Mouse (Mus musculus) liver, embryonic 12.5 days (tissue): ENCODE results near the gene Calu. TPM values are rescaled to one million over a fixed set of nuclear protein-coding genes. Genes with fewer than 3 reads are reported as not detected.

Experiments used
- ATAC-seq: fragments of 200-750 bp; cut with Nextera tagmentation; 2 replicates; pipeline ENCODE4 v1.8.0; 2017; ENCODE audit warnings: moderate number of reproducible peaks, mild to moderate bottlenecking, moderate library complexity
- H3K27ac ChIP-seq: fragments of 300-500 bp; sonication (generic); 2 replicates; pipeline ENCODE4 v1.5.1; 2016; ENCODE audit warnings: mild to moderate bottlenecking
- H3K27me3 ChIP-seq: fragments of 300-500 bp; sonication (generic); replicated peaks from 2 replicates; pipeline ENCODE4 v1.6.1; 2016; ENCODE audit warnings: mild to moderate bottlenecking, moderate library complexity
- H3K36me3 ChIP-seq: fragments of 300-500 bp; sonication (generic); 2 replicates; pipeline ENCODE4 v1.6.1; 2016; ENCODE audit warnings: mild to moderate bottlenecking, moderate library complexity
- H3K4me1 ChIP-seq: fragments of 300-500 bp; sonication (generic); 2 replicates; pipeline ENCODE4 v1.6.1; 2016
- H3K4me2 ChIP-seq: fragments of 300-500 bp; sonication (generic); 2 replicates; pipeline ENCODE4 v1.6.1; 2016; ENCODE audit warnings: mild to moderate bottlenecking, moderate library complexity
- H3K4me3 ChIP-seq: fragments of 300-500 bp; sonication (generic); 2 replicates; pipeline ENCODE4 v1.5.1; 2016; ENCODE audit warnings: mild to moderate bottlenecking, moderate library complexity
- H3K9ac ChIP-seq: fragments of 300-500 bp; sonication (generic); 2 replicates; pipeline ENCODE4 v1.6.1; 2016; ENCODE audit warnings: mild to moderate bottlenecking, moderate library complexity
- H3K9me3 ChIP-seq: fragments of 300-500 bp; sonication (generic); replicated peaks from 2 replicates; pipeline ENCODE4 v1.6.1; 2016; ENCODE audit warnings: mild to moderate bottlenecking, moderate library complexity
- WGBS: fragments of 180-500 bp; shearing (Covaris S2); methylation state at CpG from one replicate; pipeline ENCODE4 v1.1.7; 2016; ENCODE audit not compliant: insufficient replicate concordance; 5-methylcytosine and 5-hydroxymethylcytosine counted together
- polyA plus RNA-seq: library from polyadenylated mRNA; unstranded; fragments of >200 nt; fragmentation: Nextera tagmentation; extraction: Ambion mirVana; gene quantifications from 2 replicates; pipeline ENCODE4 v1.2.1, GENCODE M21; 2016

Calu gene
- polyA plus RNA-seq, 1 experiment from 2014 or later = 131 TPM

- peaks cover 90% of the 10 kb centered on the region for H3K27me3 ChIP-seq
- H3K9me3 ChIP-seq = no peaks in the 10 kb centered on the region
- H3K4me1 ChIP-seq = peaks cover 15% of the 10 kb centered on the region
- peak within 1 kb of the TSS; percentile 57 for H3K4me3 ChIP-seq
- H3K36me3 ChIP-seq = no peaks in the 10 kb centered on the region
- 2% methylated on average over 47 of the region's 49 CpGs for WGBS
- ATAC-seq = peak; percentile 74
- no peak within 1 kb of the TSS for H3K27ac ChIP-seq
- peak within 1 kb of the TSS; percentile 35; the same call in 1 of the 2 replicates for H3K9ac ChIP-seq
- H3K4me2 ChIP-seq = peak within 1 kb of the TSS; percentile 75
Observed at GRCm38 (mm10) chr6:29395910-29396713, 48.2 kb downstream of the Calu start, which contains the start of gene Ccdc136. Gene Ccdc136 (plus strand): TSS chr6:29396309.

DNA sequence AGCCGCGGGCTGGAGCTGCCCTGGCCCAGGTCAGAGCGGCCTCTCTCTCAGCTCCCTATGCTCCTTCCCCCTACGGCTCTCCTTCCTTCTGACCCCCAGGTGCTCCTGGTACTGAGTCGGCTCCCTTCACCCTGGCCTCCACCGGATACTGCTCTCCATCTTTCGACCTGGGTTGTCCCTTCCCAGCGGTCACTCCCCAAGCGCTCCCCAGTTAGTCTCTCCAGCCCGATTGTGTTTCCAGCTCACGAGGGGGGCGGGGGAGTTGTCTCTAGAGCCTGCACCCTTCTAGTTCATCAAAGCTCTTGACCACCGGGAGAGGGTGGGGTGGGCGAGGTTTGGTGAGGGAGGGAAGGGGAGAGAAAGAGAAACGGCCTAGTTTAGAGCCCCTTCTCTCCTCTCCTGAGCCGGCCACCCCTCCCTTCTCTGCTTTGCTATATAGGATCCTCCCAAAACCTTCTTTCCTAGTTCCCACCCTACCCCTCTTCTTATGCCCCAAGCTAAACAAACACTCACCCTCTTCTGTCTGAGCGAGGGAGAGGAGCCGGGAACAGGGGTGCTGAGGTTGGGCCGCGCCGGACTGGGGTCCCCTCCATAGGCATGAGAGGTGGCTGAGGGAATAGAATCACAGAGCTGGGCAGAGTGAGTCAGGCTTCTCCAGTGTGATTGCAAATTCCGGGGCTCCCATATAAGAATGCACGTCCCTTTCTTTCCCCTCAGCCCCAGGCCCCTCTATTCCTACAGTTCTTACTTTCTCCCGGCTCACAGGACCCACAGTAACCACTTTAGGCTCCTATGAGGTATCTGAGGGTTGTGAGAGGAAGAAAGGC lies 49.1 kb downstream of the Calu start:
- peak overlapping the region; percentile 35; the same call in 1 of the 2 replicates for H3K9ac ChIP-seq
- peaks cover 95% of the 10 kb centered on the region for H3K27me3 ChIP-seq
- H3K4me1 ChIP-seq = peaks cover 15% of the 10 kb centered on the region
- H3K9me3 ChIP-seq = no peaks in the 10 kb centered on the region
- H3K4me2 ChIP-seq = peak overlapping the region; percentile 75
- ATAC-seq = 0 out of 2 replicates have a peak, but pooled peaks have one; percentile 14
- no peak overlapping the region for H3K27ac ChIP-seq
- peak overlapping the region; percentile 57 for H3K4me3 ChIP-seq
- H3K36me3 ChIP-seq = no peaks in the 10 kb centered on the region
- WGBS = 9% methylated on average over 24 of the region's 24 CpGs

DNA sequence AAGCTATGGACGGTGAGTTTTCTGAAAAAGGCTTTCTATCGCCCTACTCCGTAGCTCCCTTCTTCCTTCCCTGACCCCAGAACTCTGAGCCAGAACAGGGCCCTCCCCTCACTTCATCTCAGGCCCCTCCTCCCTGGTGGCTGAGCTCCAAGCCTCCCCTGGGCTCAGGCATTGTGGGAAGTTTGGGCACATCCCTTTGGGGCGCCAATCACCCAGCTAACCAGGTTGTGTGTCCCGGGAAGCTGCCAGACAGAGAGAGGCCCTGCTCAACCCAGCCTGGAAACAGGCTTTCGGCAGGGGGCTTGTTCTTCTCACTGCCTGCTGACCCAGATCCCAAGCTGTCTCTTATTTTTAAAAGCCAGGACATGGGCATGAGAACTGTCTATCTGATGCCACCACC lies 49.7 kb downstream of the Calu start:
- Histone ChIP-seq H3K36me3 (no peaks in the 10 kb centered on the region), H3K4me3 (no peak overlapping the region), H3K4me1 (peaks cover 15% of the 10 kb centered on the region), H3K4me2 (no peak overlapping the region), H3K9ac (no peak overlapping the region), H3K9me3 (no peaks in the 10 kb centered on the region), H3K27ac (no peak overlapping the region), H3K27me3 (peaks cover 95% of the 10 kb centered on the region)
- ATAC-seq = no peak
- 22% methylated on average over 6 of the region's 6 CpGs for WGBS

- H3K4me1 ChIP-seq = peaks cover 18% of the 10 kb centered on the region
- no peaks in the 10 kb centered on the region for H3K36me3 ChIP-seq
- H3K4me2 ChIP-seq = no peak overlapping the region
- H3K27ac ChIP-seq = no peak overlapping the region
- peaks cover 97% of the 10 kb centered on the region for H3K27me3 ChIP-seq
- ATAC-seq = no peak
- H3K9ac ChIP-seq = no peak overlapping the region
- 74% methylated on average over 4 of the region's 4 CpGs for WGBS
- H3K9me3 ChIP-seq = no peaks in the 10 kb centered on the region
- H3K4me3 ChIP-seq = no peak overlapping the region
Observed at GRCm38 (mm10) chr6:29399851-29400250, 52.0 kb downstream of the Calu start.

GRCm38 (mm10) chr6:29402693-29403342 lies 54.9 kb downstream of the Calu start:
- WGBS = 11% methylated on average over 29 of the region's 34 CpGs
- Histone ChIP-seq H3K9me3 (no peaks in the 10 kb centered on the region), H3K27ac (no peak overlapping the region), H3K9ac (no peak overlapping the region), H3K4me3 (no peak overlapping the region), H3K27me3 (peaks cover 67% of the 10 kb centered on the region), H3K4me1 (0 out of 2 replicates have a peak, but pooled peaks cover 3% of the 10 kb centered on the region), H3K36me3 (no peaks in the 10 kb centered on the region), H3K4me2 (peak overlapping the region; percentile 35)
- no peak for ATAC-seq

GRCm38 (mm10) chr6:29406412-29406811 lies 58.5 kb downstream of the Calu start:
- Histone ChIP-seq H3K27ac (no peak overlapping the region), H3K4me3 (no peak overlapping the region), H3K36me3 (no peaks in the 10 kb centered on the region), H3K27me3 (peaks cover 35% of the 10 kb centered on the region), H3K4me1 (0 out of 2 replicates have a peak, but pooled peaks cover 3% of the 10 kb centered on the region), H3K9me3 (no peaks in the 10 kb centered on the region), H3K4me2 (no peak overlapping the region), H3K9ac (no peak overlapping the region)
- no peak for ATAC-seq
- 71% methylated on average over 6 of the region's 6 CpGs for WGBS

- Histone ChIP-seq H3K36me3 (no peaks in the 10 kb centered on the region), H3K4me1 (no peaks in the 10 kb centered on the region)
Observed at GRCm38 (mm10) chr6:29415446-29415845, 67.6 kb downstream of the Calu start.

GRCm38 (mm10) chr6:29420596-29420995 lies 72.7 kb downstream of the Calu start:
- H3K27me3 ChIP-seq = peaks cover 31% of the 10 kb centered on the region
- no peaks in the 10 kb centered on the region for H3K4me1 ChIP-seq
- no peak for ATAC-seq
- no peak overlapping the region for H3K4me2 ChIP-seq
- H3K9me3 ChIP-seq = no peaks in the 10 kb centered on the region
- 51% methylated on average over 2 of the region's 2 CpGs for whole genome bisulfite sequencing
- no peak overlapping the region for H3K27ac ChIP-seq
- H3K9ac ChIP-seq = no peak overlapping the region
- H3K4me3 ChIP-seq = no peak overlapping the region
- H3K36me3 ChIP-seq = no peaks in the 10 kb centered on the region

More at GRCm38 (mm10) chr6:29415446-29415845, 67.6 kb downstream of the Calu start:
- Histone ChIP-seq H3K27ac (no peak overlapping the region), H3K4me2 (no peak overlapping the region), H3K27me3 (peaks cover 34% of the 10 kb centered on the region), H3K9me3 (no peaks in the 10 kb centered on the region), H3K4me3 (no peak overlapping the region), H3K9ac (no peak overlapping the region)
- ATAC-seq = no peak
- WGBS = 49% methylated on average over 9 of the region's 9 CpGs

DNA sequence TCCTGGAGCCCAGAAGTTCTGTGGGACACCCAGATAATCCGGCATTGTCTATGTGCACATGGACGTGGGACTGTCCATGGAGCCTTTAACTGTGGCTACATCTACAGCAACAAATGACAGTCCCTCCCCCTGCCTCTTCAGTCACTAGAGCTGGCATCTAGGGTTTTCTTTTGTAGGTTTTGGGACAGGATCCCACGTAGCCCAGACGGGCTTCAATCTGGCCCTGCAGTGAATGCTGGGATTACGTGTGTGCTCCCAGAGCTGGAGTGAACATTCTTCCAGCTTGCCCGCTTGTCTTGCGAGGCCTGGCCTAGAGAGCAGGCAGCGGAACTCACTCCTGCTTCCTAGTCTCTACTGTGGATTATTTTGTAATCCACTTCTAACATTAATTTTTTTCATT lies 77.2 kb downstream of the Calu start:
- Histone ChIP-seq H3K9ac (no peak overlapping the region), H3K4me1 (no peaks in the 10 kb centered on the region), H3K4me3 (no peak overlapping the region), H3K9me3 (no peaks in the 10 kb centered on the region), H3K4me2 (no peak overlapping the region), H3K36me3 (no peaks in the 10 kb centered on the region), H3K27ac (no peak overlapping the region), H3K27me3 (peaks cover 24% of the 10 kb centered on the region; the same call in 1 of the 2 replicates)
- ATAC-seq = no peak
- 70% methylated on average over 8 of the region's 8 CpGs for WGBS

DNA sequence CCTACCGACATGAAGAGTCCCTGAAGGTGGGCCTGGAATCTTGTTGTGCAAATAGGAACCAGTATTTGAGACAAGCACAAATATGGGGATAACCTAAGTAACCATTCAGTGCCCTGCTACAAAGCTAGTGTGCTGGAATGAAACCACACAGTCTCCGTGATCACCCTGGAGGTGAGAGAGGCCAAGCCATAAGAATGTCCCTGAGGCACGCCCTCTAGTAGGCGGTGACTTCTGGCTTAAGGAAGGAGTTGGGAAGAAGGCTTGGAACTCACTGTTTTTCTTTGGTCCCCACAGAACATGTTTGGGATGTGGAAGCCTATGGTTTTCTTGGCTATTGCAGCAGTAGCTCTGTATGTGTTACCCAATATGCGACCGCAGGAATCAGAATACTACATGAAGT lies 78.5 kb downstream of the Calu start:
- ATAC-seq = no peak
- Histone ChIP-seq H3K4me3 (no peak overlapping the region), H3K4me2 (no peak overlapping the region), H3K9ac (no peak overlapping the region), H3K9me3 (no peaks in the 10 kb centered on the region), H3K27me3 (peaks cover 35% of the 10 kb centered on the region), H3K27ac (no peak overlapping the region), H3K4me1 (no peaks in the 10 kb centered on the region), H3K36me3 (no peaks in the 10 kb centered on the region)
- WGBS = 69% methylated on average over 6 of the region's 6 CpGs
